Mouse (Mus musculus): ENCODE results near the gene Ccdc171. TPM values are rescaled to one million over a fixed set of nuclear protein-coding genes. Genes with fewer than 3 reads are reported as not detected.
"Not testable (repeated sequence)": the region's sequence is repeated elsewhere in the genome, so short reads cannot be mapped to it uniquely, and the experiment has no call there.

Ccdc171 gene
- polyA plus RNA-seq (2012; rRNA removed), result 4.9 and 5.4 TPM in 2 replicates

- no peak for TF ChIP-seq CTCF (IDR thresholded peaks at IDR 0.05; ENCODE audit: borderline replicate concordance, extremely low read depth, insufficient read depth, insufficient read length)
- TF ChIP-seq POLR2A (IDR thresholded peaks at IDR 0.05; ENCODE audit: borderline replicate concordance, extremely low read depth, insufficient read depth, insufficient read length, poor library complexity, severe bottlenecking), result peak; percentile 93
- peak; percentile 98 for DNase-seq (ENCODE audit: low read depth)
These were observed at the start of gene Ccdc171 for GRCm38 (mm10) chr4:83524843-83525689. Gene Ccdc171, plus strand, starts transcription at chr4:83525545.

- TF ChIP-seq CTCF (IDR thresholded peaks at IDR 0.05; ENCODE audit: borderline replicate concordance, extremely low read depth, insufficient read depth, insufficient read length) (no peak), POLR2A (IDR thresholded peaks at IDR 0.05; ENCODE audit: borderline replicate concordance, extremely low read depth, insufficient read depth, insufficient read length, poor library complexity, severe bottlenecking) (no peak)
- DNase-seq (ENCODE audit: low read depth), result no peak
These were observed 40.1 kb upstream of the Ccdc171 start for GRCm38 (mm10) chr4:83485250-83485649.

DNA sequence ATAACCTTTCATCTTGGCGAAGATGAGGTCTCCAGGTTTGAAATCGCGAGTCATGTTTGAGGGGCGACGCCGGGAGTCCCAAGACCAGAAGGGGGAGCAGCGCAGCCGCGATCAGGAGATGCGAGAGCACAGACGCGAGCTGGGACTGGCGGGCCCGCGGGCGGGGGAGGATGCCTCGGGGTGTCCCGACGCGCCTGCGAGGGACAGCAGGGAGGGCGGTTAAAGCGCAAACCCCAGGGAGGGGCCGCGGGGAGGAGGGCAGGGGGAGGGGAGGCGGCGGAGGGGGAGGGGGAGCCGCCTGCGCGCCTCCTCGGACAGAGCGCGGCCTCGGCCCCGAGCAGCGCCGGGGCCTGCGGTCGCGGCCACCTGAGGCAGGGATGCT, 39.6 kb upstream of the Ccdc171 start:
- TF ChIP-seq POLR2A (IDR thresholded peaks at IDR 0.05; ENCODE audit: borderline replicate concordance, extremely low read depth, insufficient read depth, insufficient read length, poor library complexity, severe bottlenecking) (0 out of 2 replicates have a peak, but pooled peaks have one; percentile 28), CTCF (IDR thresholded peaks at IDR 0.05; ENCODE audit: borderline replicate concordance, extremely low read depth, insufficient read depth, insufficient read length) (peak; percentile 69)
- peak; percentile 96 for DNase-seq (ENCODE audit: low read depth)

DNA sequence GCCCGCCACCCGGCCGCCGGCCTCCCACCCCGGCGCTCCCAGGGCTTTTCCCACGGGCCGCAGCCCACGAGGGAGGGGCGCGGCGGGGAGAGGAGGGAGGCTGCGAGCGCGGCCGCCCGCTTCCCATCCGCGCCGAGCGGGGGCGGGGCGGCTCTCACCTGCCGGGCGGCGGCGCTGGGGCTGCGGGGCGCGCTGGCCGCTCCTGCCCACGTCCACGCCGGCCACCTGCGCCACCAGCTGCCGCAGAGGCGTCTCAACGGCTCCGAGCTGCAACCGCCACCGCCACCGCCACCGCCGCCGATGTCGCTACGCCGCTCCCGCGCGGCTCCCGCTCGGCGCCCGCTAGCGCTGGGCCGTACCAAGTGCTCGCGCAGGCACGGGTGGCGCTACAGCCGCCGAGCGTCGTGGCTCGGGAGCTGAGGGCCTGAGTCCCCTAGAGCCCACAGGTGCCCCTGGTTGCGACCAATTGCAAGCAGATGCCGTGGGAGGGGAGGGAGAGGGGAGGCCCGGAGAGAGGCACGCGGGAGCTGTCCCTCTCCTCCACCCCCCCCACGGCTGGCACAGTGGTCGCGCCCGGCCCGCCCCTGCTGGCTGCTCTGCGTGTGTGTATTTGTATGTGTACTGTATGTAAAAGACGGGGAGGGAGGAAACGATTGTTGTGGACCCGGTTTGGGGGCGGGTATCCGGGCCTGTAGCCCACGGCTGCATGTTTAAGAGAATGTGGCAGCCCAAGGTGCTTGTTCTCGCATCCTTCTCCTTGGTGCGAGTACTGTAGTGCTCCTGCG, 39.0 kb upstream of the Ccdc171 start, which contains the start of gene Psip1:
Psip1 (minus strand) TSS at position 343 of the 785 bp plus-strand sequence.
- peak; percentile 98 for DNase-seq (ENCODE audit: low read depth)
- TF ChIP-seq CTCF (IDR thresholded peaks at IDR 0.05; ENCODE audit: borderline replicate concordance, extremely low read depth, insufficient read depth, insufficient read length) (peak; percentile 56; the same call in 1 of the 2 replicates), POLR2A (IDR thresholded peaks at IDR 0.05; ENCODE audit: borderline replicate concordance, extremely low read depth, insufficient read depth, insufficient read length, poor library complexity, severe bottlenecking) (peak; percentile 96)

DNA sequence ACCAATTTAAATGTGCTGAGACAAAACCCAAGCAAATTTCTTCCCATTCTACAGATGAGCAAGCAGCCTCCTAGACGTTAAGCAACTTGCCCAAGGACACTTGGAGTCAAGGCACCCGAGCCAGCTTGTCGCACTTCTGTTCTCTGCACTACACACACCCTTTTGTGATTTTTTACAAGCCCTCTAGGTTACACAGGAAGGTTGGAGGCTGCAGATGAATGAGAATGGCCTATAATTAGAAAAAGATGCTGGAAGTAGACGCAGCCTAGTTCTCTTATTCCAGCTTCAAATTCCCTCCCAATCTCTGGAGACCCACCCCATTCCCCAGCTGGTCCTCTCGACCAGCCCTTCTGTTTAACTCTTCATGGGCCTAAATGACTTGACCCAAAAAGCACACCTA, 36.2 kb upstream of the Ccdc171 start:
- TF ChIP-seq CTCF (IDR thresholded peaks at IDR 0.05; ENCODE audit: borderline replicate concordance, extremely low read depth, insufficient read depth, insufficient read length), result no peak
- no peak for TF ChIP-seq POLR2A (IDR thresholded peaks at IDR 0.05; ENCODE audit: borderline replicate concordance, extremely low read depth, insufficient read depth, insufficient read length, poor library complexity, severe bottlenecking)

GRCm38 (mm10) chr4:83493112-83493511, 32.2 kb upstream of the Ccdc171 start:
- no peak for TF ChIP-seq POLR2A (IDR thresholded peaks at IDR 0.05; ENCODE audit: borderline replicate concordance, extremely low read depth, insufficient read depth, insufficient read length, poor library complexity, severe bottlenecking)
- no peak for TF ChIP-seq CTCF (IDR thresholded peaks at IDR 0.05; ENCODE audit: borderline replicate concordance, extremely low read depth, insufficient read depth, insufficient read length)
- DNase-seq (ENCODE audit: low read depth), result no peak

More for the DNA sequence above, 36.2 kb upstream of the Ccdc171 start:
- DNase-seq (ENCODE audit: low read depth), result no peak

- not testable (repeated sequence) for DNase-seq (ENCODE audit: low read depth)
These were observed 28.3 kb upstream of the Ccdc171 start for GRCm38 (mm10) chr4:83497013-83497412.

DNA sequence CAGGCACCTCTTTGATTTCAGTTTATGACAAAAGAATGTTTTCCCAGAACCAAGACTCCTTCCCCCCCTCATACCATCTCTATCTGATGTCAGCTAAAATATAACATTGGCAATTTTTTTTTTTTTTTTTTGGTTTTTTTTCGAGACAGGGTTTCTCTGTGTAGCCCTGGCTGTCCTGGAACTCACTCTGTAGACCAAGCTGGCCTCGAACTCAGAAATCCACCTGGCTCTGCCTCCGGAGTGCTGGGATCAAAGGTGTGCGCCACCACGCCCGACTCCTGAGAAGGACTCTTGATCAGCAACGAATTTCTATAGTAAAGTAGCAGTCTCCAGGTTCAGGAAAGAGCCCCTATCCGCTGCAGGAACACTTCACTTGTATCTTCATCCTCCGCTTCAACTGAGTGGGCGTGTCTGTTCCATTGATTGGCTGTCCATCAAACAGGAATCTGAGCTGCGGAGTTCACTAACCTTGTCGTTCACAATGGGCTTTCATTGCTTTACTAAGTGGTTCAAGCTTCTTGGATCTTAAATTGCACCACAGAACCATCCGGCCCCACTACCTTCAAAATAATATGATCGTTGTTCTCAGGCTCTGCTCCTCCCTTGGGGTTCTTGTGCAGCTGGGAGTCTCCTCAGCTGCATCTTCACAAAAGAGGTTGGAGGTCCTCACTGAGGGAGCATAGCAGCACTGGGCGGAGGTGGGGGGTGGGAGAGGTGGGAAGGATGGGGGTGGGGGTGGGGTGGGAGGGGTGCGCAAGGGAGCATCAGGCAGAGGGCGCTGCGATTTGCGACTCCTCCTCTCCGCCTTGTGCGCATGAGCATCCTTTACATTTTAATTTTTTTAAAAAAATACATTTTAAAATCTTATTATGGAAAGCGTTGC, 24.9 kb upstream of the Ccdc171 start:
- TF ChIP-seq CTCF (IDR thresholded peaks at IDR 0.05; ENCODE audit: borderline replicate concordance, extremely low read depth, insufficient read depth, insufficient read length) (peak; percentile 14; the same call in 1 of the 2 replicates), POLR2A (IDR thresholded peaks at IDR 0.05; ENCODE audit: borderline replicate concordance, extremely low read depth, insufficient read depth, insufficient read length, poor library complexity, severe bottlenecking) (no peak)
- DNase-seq (ENCODE audit: low read depth), result peak; percentile 90

DNA sequence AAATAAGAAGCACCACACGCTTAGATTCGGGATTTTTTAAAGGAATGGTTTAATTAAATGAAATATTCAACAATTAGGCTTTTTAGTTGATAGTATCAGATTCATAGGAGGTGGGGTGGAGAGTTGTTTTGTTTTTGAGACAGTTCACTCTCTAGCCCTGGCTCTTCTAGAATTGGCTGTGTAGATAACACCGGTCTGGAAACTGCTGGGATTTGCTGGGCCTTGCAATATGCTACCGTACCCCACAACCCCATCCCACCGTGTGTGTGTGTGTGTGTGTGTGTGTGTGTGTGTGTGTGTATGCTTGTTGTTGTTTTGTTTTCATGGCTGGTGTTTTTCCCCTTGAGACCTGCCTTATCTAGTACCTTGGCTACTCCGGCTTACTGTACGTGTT, 24.3 kb upstream of the Ccdc171 start:
- TF ChIP-seq CTCF (IDR thresholded peaks at IDR 0.05; ENCODE audit: borderline replicate concordance, extremely low read depth, insufficient read depth, insufficient read length) (no peak), POLR2A (IDR thresholded peaks at IDR 0.05; ENCODE audit: borderline replicate concordance, extremely low read depth, insufficient read depth, insufficient read length, poor library complexity, severe bottlenecking) (no peak)

GRCm38 (mm10) chr4:83509600-83509999, 15.7 kb upstream of the Ccdc171 start:
- TF ChIP-seq CTCF (IDR thresholded peaks at IDR 0.05; ENCODE audit: borderline replicate concordance, extremely low read depth, insufficient read depth, insufficient read length), result no peak
- no peak for TF ChIP-seq POLR2A (IDR thresholded peaks at IDR 0.05; ENCODE audit: borderline replicate concordance, extremely low read depth, insufficient read depth, insufficient read length, poor library complexity, severe bottlenecking)
- no peak for DNase-seq (ENCODE audit: low read depth)

More for the DNA sequence above, 24.3 kb upstream of the Ccdc171 start:
- no peak for DNase-seq (ENCODE audit: low read depth)

- no peak for TF ChIP-seq CTCF (IDR thresholded peaks at IDR 0.05; ENCODE audit: borderline replicate concordance, extremely low read depth, insufficient read depth, insufficient read length)
- TF ChIP-seq POLR2A (IDR thresholded peaks at IDR 0.05; ENCODE audit: borderline replicate concordance, extremely low read depth, insufficient read depth, insufficient read length, poor library complexity, severe bottlenecking), result no peak
- no peak for DNase-seq (ENCODE audit: low read depth)
These were observed 14.3 kb upstream of the Ccdc171 start for GRCm38 (mm10) chr4:83511083-83511482.

Measured in brain, embryonic 14.5 days (tissue).